26 mouse cellular contexts compared by ENCODE assay signal in genomic region chr13:109181363-109181762, GRCm38 (mm10).
DNase-seq lines count a peak whose midpoint lies in the region; ATAC-seq and TF ChIP-seq lines count a peak whose summit lies in the region.
"Had no signal": no experiment of that assay in that cellular context is flagged by ENCODE, and none has a peak within 500 bp of the region (broad histone marks: within the 10 kb centered on the region; RNA-seq: fewer than 3 reads in every experiment).

No protein-coding gene starts in this region.

- peak; percentile 2 for DNase-seq in kidney, adult 9 months
- DNase-seq in kidney, postnatal 25 days = no peak
- peak; percentile 78 for DNase-seq in kidney, postnatal 0 days (ENCODE audit: low spot score)
- DNase-seq in kidney, postnatal 14 days = peak; percentile 44
- DNase-seq in heart, adult 11 months = no peak
- DNase-seq in right cerebral cortex, postnatal 4 days = no peak
- DNase-seq: adrenal gland, adult 2 months; adrenal gland, postnatal 14 days; cerebellum, adult 11-12 months; cerebellum, adult 8-10 months; embryo, embryonic 11 days; forebrain, postnatal 0 days; gastrocnemius, adult 2 months; gastrocnemius, postnatal 14 days; heart, adult 2 months; heart, postnatal 14 days; heart, postnatal 4 days had no signal

- ATAC-seq in kidney, postnatal 0 days (replicated peaks; ENCODE audit: low FRiP score, low read depth) = no peak
- ATAC-seq in kidney, embryonic 15.5 days (replicated peaks; ENCODE audit: low FRiP score) = no peak
- ATAC-seq: CD4-positive, CD25-positive, alpha-beta regulatory T cell, adult 4 months; forebrain, embryonic 13.5 days; forebrain, postnatal 0 days had no signal

- H3K36me3 ChIP-seq in kidney, postnatal 0 days (ENCODE audit: insufficient read depth, low read length) = no peaks in the 10 kb centered on the region
- H3K36me3 ChIP-seq in kidney, embryonic 15.5 days = no peaks in the 10 kb centered on the region
- H3K36me3 ChIP-seq: embryonic facial prominence, embryonic 10.5 days; embryonic facial prominence, embryonic 13.5 days; heart, embryonic 10.5 days; heart, embryonic 13.5 days; hindbrain, embryonic 15.5 days had no signal

- 42% methylated on average over 6 of the region's 6 CpGs for WGBS in kidney, postnatal 0 days
- 50% methylated on average over 6 of the region's 6 CpGs for WGBS in kidney, embryonic 15.5 days

- no peak overlapping the region for H3K4me3 ChIP-seq in kidney, postnatal 0 days (replicated peaks; ENCODE audit: low read depth, low read length)
- no peak overlapping the region for H3K4me3 ChIP-seq in kidney, embryonic 15.5 days (replicated peaks)
- H3K4me3 ChIP-seq: embryonic facial prominence, embryonic 10.5 days; embryonic facial prominence, embryonic 13.5 days; erythroblast, embryonic 14.5 days; forebrain, embryonic 13.5 days; gastrocnemius, adult 2 months; heart, adult 2 months; heart, embryonic 10.5 days; heart, embryonic 13.5 days; hindbrain, embryonic 15.5 days had no signal

- no peaks in the 10 kb centered on the region for H3K9me3 ChIP-seq in kidney, postnatal 0 days (replicated peaks; ENCODE audit: low read length)
- H3K9me3 ChIP-seq in kidney, embryonic 15.5 days (replicated peaks) = no peaks in the 10 kb centered on the region
- H3K9me3 ChIP-seq: embryonic facial prominence, embryonic 10.5 days; embryonic facial prominence, embryonic 13.5 days; forebrain, embryonic 13.5 days; heart, embryonic 10.5 days; heart, embryonic 13.5 days; hindbrain, embryonic 15.5 days had no signal

- H3K9ac ChIP-seq in kidney, postnatal 0 days (ENCODE audit: low read depth, low read length) = no peak overlapping the region
- no peak overlapping the region for H3K9ac ChIP-seq in kidney, embryonic 15.5 days
- H3K9ac ChIP-seq: embryonic facial prominence, embryonic 13.5 days; forebrain, embryonic 13.5 days; forebrain, postnatal 0 days; heart, embryonic 13.5 days; hindbrain, embryonic 15.5 days had no signal

- TF ChIP-seq CTCF in kidney, postnatal 0 days (IDR thresholded peaks at IDR 0.05; ENCODE audit: low read depth) = no peak

- H3K4me1 ChIP-seq in kidney, postnatal 0 days (replicated peaks; ENCODE audit: insufficient read depth, low read length) = no peaks in the 10 kb centered on the region
- no peaks in the 10 kb centered on the region for H3K4me1 ChIP-seq in kidney, embryonic 15.5 days
- H3K4me1 ChIP-seq: embryonic facial prominence, embryonic 10.5 days; embryonic facial prominence, embryonic 13.5 days; forebrain, embryonic 13.5 days; heart, embryonic 10.5 days; heart, embryonic 13.5 days; hindbrain, embryonic 15.5 days had no signal

- H3K4me2 ChIP-seq in kidney, postnatal 0 days (ENCODE audit: low read length) = no peak overlapping the region
- H3K4me2 ChIP-seq in kidney, embryonic 15.5 days = no peak overlapping the region
- H3K4me2 ChIP-seq: embryonic facial prominence, embryonic 13.5 days; forebrain, embryonic 13.5 days; heart, embryonic 13.5 days; hindbrain, embryonic 15.5 days had no signal

- H3K27me3 ChIP-seq in kidney, postnatal 0 days (ENCODE audit: insufficient read depth, low read length) = no peaks in the 10 kb centered on the region
- H3K27me3 ChIP-seq in kidney, embryonic 15.5 days = no peaks in the 10 kb centered on the region
- H3K27me3 ChIP-seq: embryonic facial prominence, embryonic 13.5 days; forebrain, embryonic 13.5 days; heart, embryonic 13.5 days; hindbrain, embryonic 15.5 days had no signal

- no peak overlapping the region for H3K27ac ChIP-seq in kidney, postnatal 0 days
- no peak overlapping the region for H3K27ac ChIP-seq in kidney, embryonic 15.5 days
- H3K27ac ChIP-seq: embryonic facial prominence, embryonic 10.5 days; embryonic facial prominence, embryonic 13.5 days; forebrain, embryonic 13.5 days; gastrocnemius, adult 2 months; heart, adult 2 months; heart, embryonic 10.5 days; heart, embryonic 13.5 days; hindbrain, embryonic 15.5 days had no signal

Comparison
In these comparisons a context has a peak if more than half of its experiments do, and no peak if none do; other contexts are left out.
1. DNase-seq: peak in kidney, adult 9 months (single experiment), kidney, postnatal 0 days (single experiment) and kidney, postnatal 14 days (single experiment); none in kidney, postnatal 25 days (0 of 2), heart, adult 11 months (single experiment) and right cerebral cortex, postnatal 4 days (single experiment).